Mouse (Mus musculus) embryonic facial prominence, embryonic 10.5 days (tissue): ENCODE measurements around the gene Pold4. TPM values are rescaled to one million over a fixed set of nuclear protein-coding genes. Genes with fewer than 3 reads are reported as not detected.

Source experiments
- DNase-seq: peaks from one replicate; pipeline ENCODE4 v3.0.0-alpha.2; 2017; ENCODE audit warnings: low spot score
- H3K27ac ChIP-seq: fragments of 300-500 bp; sonication (generic); replicated peaks from 2 replicates; pipeline ENCODE4 v1.5.1; 2016; ENCODE audit warnings: mild to moderate bottlenecking
- H3K27me3 ChIP-seq: fragments of 300-500 bp; sonication (generic); replicated peaks from 2 replicates; pipeline ENCODE4 v1.6.1; 2016; ENCODE audit warnings: low read depth, mild to moderate bottlenecking; ENCODE audit not compliant: poor library complexity, severe bottlenecking
- H3K36me3 ChIP-seq: fragments of 300-500 bp; sonication (generic); replicated peaks from 2 replicates; pipeline ENCODE4 v1.6.1; 2016; ENCODE audit warnings: mild to moderate bottlenecking, moderate library complexity
- H3K4me1 ChIP-seq: fragments of 300-500 bp; sonication (generic); 2 replicates; pipeline ENCODE4 v1.6.1; 2016
- H3K4me3 ChIP-seq: fragments of 300-500 bp; sonication (generic); 2 replicates; pipeline ENCODE4 v1.5.1; 2016; ENCODE audit warnings: mild to moderate bottlenecking, moderate library complexity
- H3K9me3 ChIP-seq: fragments of 300-500 bp; sonication (generic); 2 replicates; pipeline ENCODE4 v1.6.1; 2016; ENCODE audit warnings: mild to moderate bottlenecking
- WGBS: fragments of 180-500 bp; shearing (Covaris S2); methylation state at CpG from one replicate; pipeline ENCODE4 v1.1.7; 2016; 5-methylcytosine and 5-hydroxymethylcytosine counted together
- polyA plus RNA-seq: library from polyadenylated mRNA; unstranded; fragments of >200 nt; fragmentation: Nextera tagmentation; extraction: Ambion mirVana; gene quantifications from 2 replicates; pipeline ENCODE4 v1.2.1, GENCODE M21; 2016

Pold4 gene
- polyA plus RNA-seq, 1 experiment from 2014 or later, result 15.1 TPM

DNA sequence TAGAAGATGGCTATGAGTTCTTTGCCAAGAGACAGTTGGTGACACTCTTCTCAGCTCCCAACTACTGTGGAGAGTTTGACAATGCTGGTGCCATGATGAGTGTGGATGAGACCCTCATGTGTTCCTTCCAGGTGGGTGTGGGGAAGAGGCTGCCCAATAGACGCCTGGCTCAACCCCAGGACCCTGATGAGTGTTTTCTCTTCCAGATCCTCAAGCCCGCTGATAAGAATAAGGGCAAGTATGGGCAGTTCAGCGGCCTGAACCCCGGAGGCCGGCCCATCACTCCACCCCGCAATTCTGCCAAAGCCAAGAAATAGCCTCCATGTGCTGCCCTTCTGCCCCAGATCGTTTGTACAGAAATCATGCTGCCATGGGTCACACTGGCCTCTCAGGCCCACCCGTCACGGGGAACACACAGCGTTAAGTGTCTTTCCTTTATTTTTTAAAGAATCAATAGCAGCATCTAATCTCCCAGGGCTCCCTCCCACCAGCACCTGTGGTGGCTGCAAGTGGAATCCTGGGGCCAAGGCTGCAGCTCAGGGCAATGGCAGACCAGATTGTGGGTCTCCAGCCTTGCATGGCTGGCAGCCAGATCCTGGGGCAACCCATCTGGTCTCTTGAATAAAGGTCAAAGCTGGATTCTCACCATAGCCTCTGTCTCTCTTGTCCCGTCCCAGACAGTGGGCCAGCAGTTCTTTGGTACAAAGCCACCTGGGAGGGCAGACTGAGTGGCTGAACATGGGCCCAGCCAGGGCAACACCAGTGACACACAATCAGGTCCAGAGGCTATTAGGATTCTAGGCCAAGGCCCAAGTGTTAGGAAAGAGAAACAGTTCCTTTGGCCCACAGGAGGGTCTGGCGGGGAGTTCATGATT is 36.7 kb upstream of the Pold4 start:
- Histone ChIP-seq H3K27me3 (no peaks in the 10 kb centered on the region), H3K4me1 (peaks cover 62% of the 10 kb centered on the region), H3K36me3 (peaks cover 71% of the 10 kb centered on the region), H3K27ac (no peak overlapping the region), H3K4me3 (no peak overlapping the region; the same call in 1 of the 2 replicates), H3K9me3 (no peaks in the 10 kb centered on the region)
- DNase-seq, result no peak
- WGBS, result 82% methylated on average over 12 of the region's 12 CpGs

DNA sequence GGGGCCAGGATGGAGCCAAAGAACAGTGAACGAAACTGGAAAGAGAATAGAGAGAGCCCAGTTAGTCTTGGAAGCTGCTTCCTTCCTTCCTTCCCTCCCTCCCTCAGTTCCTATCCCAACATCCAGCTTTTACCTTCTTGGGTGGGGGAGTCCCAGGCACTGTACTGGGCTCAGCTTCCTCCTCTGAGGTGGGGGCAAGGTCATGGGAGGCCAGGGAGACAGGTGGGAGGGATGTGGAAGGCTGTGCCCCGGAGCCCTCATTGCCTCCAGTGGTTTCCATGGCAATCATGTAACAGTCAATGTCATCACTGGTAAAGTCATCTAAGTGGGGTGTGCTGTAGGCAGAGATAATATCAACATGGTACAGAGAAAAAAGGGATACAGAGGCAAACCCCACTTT is 35.7 kb upstream of the Pold4 start:
- DNase-seq, result no peak
- H3K27me3 ChIP-seq, result no peaks in the 10 kb centered on the region
- H3K4me3 ChIP-seq, result peak overlapping the region; percentile 19; the same call in 1 of the 2 replicates
- H3K9me3 ChIP-seq, result no peaks in the 10 kb centered on the region
- H3K4me1 ChIP-seq, result peaks cover 67% of the 10 kb centered on the region
- H3K27ac ChIP-seq, result no peak overlapping the region
- 79% methylated on average over 2 of the region's 2 CpGs for WGBS
- peaks cover 77% of the 10 kb centered on the region for H3K36me3 ChIP-seq

DNA sequence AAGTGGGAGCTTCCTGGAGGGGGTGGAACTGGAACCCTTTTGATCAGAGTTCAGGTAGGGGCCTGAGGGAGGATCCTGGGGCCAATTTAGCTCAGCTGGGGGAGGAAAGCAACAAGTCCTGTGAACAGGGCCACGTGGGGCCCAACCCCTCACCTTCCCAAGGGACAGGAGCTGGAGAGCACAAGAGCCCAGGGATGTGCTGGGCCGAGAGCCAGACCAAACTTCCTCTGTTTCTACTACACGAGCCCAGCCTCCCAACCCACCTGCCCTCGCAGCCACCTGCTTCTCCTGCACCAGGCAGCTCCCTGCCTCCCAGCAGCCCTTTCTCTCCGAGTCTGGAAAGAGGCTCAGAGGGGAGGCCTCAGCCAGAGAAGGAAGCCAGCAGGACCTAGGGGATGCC is 35.2 kb upstream of the Pold4 start:
- peaks cover 77% of the 10 kb centered on the region for H3K36me3 ChIP-seq
- no peaks in the 10 kb centered on the region for H3K27me3 ChIP-seq
- WGBS, result 49% methylated on average over 5 of the region's 5 CpGs
- peak overlapping the region; percentile 32; the same call in 1 of the 2 replicates for H3K27ac ChIP-seq
- no peaks in the 10 kb centered on the region for H3K9me3 ChIP-seq
- H3K4me1 ChIP-seq, result peaks cover 62% of the 10 kb centered on the region
- no peak for DNase-seq
- 0 out of 2 replicates have a peak overlapping the region, but pooled peaks have one; percentile 19 for H3K4me3 ChIP-seq

DNA sequence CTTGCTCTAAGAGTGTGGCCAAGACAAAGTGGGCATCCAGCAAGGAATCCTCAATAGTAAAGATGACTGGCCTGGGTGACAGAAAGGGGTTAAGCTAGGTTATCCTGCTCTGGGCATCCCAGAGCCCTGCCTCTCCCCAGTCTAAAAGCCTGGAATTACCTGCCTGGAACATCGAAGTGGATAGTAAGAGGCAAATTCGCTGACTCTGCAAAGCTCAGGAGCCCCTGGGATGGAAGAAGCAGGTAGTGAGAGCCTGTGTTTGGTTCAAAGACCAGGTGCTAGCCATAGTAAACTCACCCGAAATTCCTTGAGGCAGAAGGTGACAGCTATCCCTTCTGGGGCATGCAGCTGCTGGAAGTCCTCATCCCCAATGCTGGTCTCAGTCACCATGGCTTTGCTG is 34.5 kb upstream of the Pold4 start:
- WGBS, result 73% methylated on average over 3 of the region's 3 CpGs
- peaks cover 77% of the 10 kb centered on the region for H3K36me3 ChIP-seq

DNA sequence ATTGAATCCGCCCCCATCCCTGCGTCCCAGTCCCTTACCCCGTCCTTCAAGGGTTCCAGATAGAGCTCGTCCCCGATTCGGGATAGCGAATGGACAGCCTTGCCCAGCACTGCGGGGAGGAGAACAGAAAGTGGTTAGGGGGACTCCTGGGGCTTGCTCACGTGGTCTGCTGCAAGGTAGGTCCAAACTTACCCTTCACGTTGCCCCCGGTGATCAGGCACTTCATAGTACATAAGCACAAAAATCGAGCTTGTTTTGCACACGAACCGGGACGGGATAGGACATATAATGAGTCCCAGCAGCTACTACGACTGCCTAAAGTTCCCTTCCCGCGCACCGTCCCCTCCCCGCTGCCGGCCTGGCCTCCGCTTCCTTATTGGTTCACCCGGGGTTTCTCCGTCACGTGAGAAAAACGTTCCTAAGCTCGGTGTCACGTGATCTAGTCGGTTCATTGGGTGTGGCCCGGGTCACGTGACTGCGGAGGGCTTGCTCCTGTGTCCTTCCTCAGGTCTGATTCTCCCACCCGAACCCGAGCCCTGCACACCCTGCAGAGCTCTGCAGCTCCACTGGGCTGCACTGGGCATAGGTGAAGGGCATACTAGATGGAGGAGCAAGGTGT is 30.3 kb upstream of the Pold4 start, which contains the start of gene Rad9a:
Gene Rad9a, minus strand, starts transcription at position 372 of the 619 bp plus-strand sequence.
- under 1% methylated on average over 34 of the region's 34 CpGs for WGBS
- peaks cover 41% of the 10 kb centered on the region for H3K36me3 ChIP-seq
- H3K27me3 ChIP-seq, result peaks cover 32% of the 10 kb centered on the region
- peak; percentile 97 for DNase-seq
- H3K4me1 ChIP-seq, result peaks cover 45% of the 10 kb centered on the region
- peak within 1 kb of the TSS; percentile 88 for H3K27ac ChIP-seq
- no peaks in the 10 kb centered on the region for H3K9me3 ChIP-seq
- H3K4me3 ChIP-seq, result peak within 1 kb of the TSS; percentile 75

More for the DNA sequence above, 34.5 kb upstream of the Pold4 start:
- Histone ChIP-seq H3K4me1 (peaks cover 64% of the 10 kb centered on the region), H3K9me3 (no peaks in the 10 kb centered on the region), H3K27me3 (no peaks in the 10 kb centered on the region), H3K27ac (no peak overlapping the region), H3K4me3 (no peak overlapping the region)
- no peak for DNase-seq

DNA sequence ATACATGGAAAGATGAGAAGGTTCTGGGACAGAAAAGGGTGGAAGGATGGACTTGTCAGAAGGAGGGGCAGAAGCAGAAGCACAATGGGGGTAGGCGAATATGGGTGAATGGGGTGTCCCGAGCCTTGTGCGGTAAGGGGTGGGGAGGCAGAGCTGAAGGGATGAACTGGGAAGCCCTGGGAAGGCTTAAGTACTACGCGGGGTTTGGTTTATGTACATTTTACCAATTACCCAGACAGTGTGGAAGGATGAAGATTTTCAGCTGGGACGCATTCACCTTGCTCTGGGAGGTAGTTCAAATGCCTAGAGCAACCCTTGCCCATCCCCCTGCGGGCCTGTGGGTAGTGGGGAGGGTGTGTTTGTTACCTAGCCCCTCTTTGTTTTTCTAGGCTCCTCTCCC is 29.6 kb upstream of the Pold4 start:
- Histone ChIP-seq H3K27ac (peak overlapping the region; percentile 88), H3K4me3 (peak overlapping the region; percentile 75)
- WGBS, result 23% methylated on average over 7 of the region's 7 CpGs

DNA sequence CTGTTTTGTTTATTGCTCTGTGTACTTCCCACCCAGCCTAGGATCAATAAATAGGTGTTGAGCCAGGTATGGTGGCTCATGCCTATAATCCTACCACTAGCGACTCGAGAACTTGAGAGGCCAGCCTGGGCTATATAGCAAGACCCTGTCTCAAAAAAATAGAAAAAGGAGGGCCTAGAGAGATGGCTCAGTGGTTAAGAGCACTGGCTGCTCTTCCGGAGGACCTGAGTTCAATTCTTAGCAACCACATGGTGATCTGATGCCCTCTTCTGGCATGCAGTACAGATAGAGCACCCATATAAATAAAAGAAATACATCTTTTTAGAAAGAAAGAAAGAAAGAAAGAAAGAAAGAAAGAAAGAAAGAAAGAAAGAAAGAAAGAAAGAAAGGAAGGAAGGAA is 28.6 kb upstream of the Pold4 start:
- 65% methylated on average over 3 of the region's 3 CpGs for WGBS
- no peak for DNase-seq
- no peaks in the 10 kb centered on the region for H3K9me3 ChIP-seq
- H3K4me3 ChIP-seq, result no peak overlapping the region
- H3K4me1 ChIP-seq, result peaks cover 33% of the 10 kb centered on the region
- no peak overlapping the region for H3K27ac ChIP-seq
- H3K27me3 ChIP-seq, result peaks cover 36% of the 10 kb centered on the region
- peaks cover 24% of the 10 kb centered on the region for H3K36me3 ChIP-seq

More for the DNA sequence above, 29.6 kb upstream of the Pold4 start:
- Histone ChIP-seq H3K4me1 (peaks cover 37% of the 10 kb centered on the region), H3K27me3 (peaks cover 34% of the 10 kb centered on the region), H3K9me3 (no peaks in the 10 kb centered on the region), H3K36me3 (peaks cover 34% of the 10 kb centered on the region)
- no peak for DNase-seq

DNA sequence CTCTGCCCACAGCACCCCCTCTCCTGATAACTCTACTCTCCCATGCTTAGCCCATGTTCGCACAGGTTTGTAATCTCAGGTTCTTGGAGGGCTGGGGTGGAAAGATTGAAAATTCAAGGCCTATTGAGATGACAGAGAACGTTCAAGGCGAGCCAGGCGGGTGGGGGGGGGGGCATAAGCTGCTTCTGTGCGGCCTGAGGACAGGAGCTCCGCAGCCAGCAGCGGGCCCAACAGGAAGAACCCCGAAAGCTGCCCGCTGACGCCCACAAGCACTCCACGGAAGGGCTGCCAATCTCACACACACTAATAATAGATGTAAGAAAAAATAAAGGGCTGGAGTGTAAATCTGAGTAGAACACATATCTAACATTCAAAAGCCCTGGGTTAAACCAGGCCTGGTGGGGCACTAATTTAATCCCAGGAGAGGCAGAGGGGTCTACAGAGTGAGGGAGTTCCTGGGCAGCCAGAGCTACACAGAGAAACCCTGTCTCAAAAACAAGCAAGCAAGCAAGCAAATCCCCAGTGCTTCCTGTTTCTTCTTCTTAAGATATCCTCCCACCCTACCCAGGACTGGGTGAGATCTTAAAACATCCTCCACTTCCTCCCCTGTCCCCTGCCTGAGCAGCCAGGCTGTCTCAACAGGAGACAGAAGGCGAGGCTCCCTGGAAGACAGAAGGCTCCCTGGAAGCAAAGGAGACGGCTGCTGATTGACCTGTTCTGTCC is 27.9 kb upstream of the Pold4 start:
- peaks cover 42% of the 10 kb centered on the region for H3K27me3 ChIP-seq
- WGBS, result 67% methylated on average over 13 of the region's 13 CpGs
- H3K27ac ChIP-seq, result no peak overlapping the region
- no peaks in the 10 kb centered on the region for H3K9me3 ChIP-seq
- peaks cover 36% of the 10 kb centered on the region for H3K4me1 ChIP-seq
- H3K36me3 ChIP-seq, result peaks cover 18% of the 10 kb centered on the region
- no peak for DNase-seq
- no peak overlapping the region for H3K4me3 ChIP-seq

DNA sequence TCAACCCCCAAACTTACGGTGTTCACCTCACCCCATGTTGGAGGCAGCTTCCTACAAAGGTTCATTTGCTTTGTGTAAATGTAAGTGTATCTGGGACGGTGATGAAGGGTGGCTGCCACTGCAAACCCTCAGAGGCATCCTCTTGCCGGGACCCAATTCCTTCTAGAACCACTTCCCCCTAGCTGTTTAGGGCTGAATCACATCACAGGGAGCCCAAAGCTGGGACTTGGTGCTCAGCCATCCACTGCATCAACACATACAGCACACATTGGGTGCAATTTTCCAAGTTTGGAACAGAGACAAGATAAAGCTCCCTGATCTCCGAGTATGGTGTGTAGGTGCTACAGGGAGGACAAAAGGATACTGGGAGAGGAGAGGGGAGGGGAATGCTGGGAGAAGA is 26.8 kb upstream of the Pold4 start:
- Histone ChIP-seq H3K27me3 (peaks cover 49% of the 10 kb centered on the region), H3K9me3 (no peaks in the 10 kb centered on the region), H3K4me1 (peaks cover 31% of the 10 kb centered on the region), H3K27ac (no peak overlapping the region), H3K36me3 (peaks cover 7% of the 10 kb centered on the region), H3K4me3 (no peak overlapping the region)
- DNase-seq, result no peak
- WGBS, result 67% methylated on average over 4 of the region's 4 CpGs

DNA sequence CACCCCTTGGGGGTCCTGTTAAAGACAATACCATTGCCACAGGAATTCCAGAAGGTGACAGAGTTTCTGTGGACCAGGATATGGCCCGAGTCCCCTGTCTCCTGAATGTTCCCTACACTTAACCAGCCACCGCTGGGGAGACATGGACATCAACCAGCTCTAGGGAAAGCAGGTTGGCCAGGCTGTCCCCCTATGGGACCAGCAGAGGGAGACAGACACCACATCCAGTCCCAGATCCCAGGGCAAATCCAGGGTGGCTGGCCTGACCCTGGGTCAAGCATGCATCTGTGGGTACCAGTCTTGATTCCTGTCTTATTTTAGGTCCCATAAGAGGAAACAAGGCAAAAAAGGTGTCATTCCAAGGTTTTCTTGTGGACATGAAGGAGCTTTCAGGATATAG is 24.7 kb upstream of the Pold4 start:
- peaks cover 23% of the 10 kb centered on the region for H3K4me1 ChIP-seq
- H3K27me3 ChIP-seq, result peaks cover 69% of the 10 kb centered on the region
- no peaks in the 10 kb centered on the region for H3K36me3 ChIP-seq
- DNase-seq, result peak; percentile 82
- H3K9me3 ChIP-seq, result no peaks in the 10 kb centered on the region
- 4% methylated on average over 2 of the region's 2 CpGs for WGBS
- H3K27ac ChIP-seq, result no peak overlapping the region
- no peak overlapping the region for H3K4me3 ChIP-seq

DNA sequence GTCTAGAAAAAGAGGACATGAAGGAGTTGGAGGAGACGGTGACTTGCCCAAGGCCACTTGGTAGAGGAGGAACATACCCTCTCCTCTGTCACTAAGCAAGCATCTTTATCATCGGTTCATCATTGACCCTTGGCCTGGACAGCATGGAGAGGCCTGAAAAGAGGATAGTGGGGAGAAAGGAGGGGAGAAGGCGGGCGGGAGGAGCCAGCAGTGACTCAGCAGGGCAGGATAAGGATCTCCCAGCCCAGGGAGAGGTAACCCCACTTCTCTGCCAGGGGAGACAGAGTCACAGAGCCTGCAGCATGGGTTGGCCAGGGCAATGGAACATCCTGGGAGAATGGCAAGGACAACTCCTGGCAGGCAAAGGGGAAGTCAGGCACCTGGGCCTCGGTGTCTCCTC is 23.1 kb upstream of the Pold4 start:
- H3K36me3 ChIP-seq, result no peaks in the 10 kb centered on the region
- H3K27ac ChIP-seq, result peak overlapping the region; percentile 35; the same call in 1 of the 2 replicates
- peaks cover 29% of the 10 kb centered on the region for H3K4me1 ChIP-seq
- H3K4me3 ChIP-seq, result no peak overlapping the region
- DNase-seq, result no peak
- WGBS, result 74% methylated on average over 5 of the region's 5 CpGs
- H3K9me3 ChIP-seq, result no peaks in the 10 kb centered on the region
- H3K27me3 ChIP-seq, result peaks cover 74% of the 10 kb centered on the region

DNA sequence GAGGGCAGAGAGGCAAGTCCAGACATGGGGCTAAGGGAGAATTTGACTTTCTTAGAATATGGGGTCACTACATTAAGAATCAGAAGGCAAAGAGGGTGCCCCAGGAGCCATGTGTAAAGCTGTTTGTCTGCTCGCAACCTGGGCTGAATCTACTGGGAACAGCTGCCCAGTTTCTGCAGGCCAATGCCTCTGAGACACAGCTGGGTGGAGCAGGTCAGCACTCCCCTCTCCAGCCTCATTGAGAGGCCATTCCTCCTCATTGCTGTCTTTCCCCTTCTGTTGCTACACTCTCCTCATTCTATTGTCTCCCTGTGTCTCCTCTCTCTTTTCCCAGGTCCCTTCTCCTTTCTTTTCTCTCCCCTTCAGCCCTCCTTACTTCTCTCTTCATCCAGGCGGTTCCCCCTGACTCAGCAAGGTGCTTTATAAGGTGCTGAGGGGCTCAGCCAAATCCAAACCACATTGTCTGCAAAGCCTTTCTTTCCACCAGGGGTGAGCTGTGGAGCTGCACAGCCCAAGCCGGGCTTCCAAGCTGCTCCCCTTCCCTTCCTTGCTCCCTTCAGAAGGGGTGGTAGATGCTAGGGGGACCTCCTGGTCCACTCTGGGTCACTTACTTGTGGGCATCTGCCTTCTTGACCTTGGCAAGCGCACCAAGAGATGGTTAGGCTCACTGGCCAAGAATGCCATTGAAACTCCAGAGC is 19.7 kb upstream of the Pold4 start:
- WGBS, result 17% methylated on average over 4 of the region's 4 CpGs
- Histone ChIP-seq H3K4me3 (peak overlapping the region; percentile 69), H3K27me3 (peaks cover 85% of the 10 kb centered on the region)

More for the DNA sequence above, 19.7 kb upstream of the Pold4 start:
- no peaks in the 10 kb centered on the region for H3K9me3 ChIP-seq
- no peak for DNase-seq
- no peaks in the 10 kb centered on the region for H3K36me3 ChIP-seq
- H3K27ac ChIP-seq, result peak overlapping the region; percentile 62
- peaks cover 64% of the 10 kb centered on the region for H3K4me1 ChIP-seq
